Mouse (Mus musculus) c-Kit-positive CD71-positive TER-119-positive erythroid progenitor cells, embryonic 14.5 days (primary cell): ENCODE data around the gene Map3k10.

Source experiments
- DNase-seq: peaks from one replicate; pipeline ENCODE4 v3.0.0-alpha.2; 2013; ENCODE audit warnings: low spot score

Map3k10 gene

DNA sequence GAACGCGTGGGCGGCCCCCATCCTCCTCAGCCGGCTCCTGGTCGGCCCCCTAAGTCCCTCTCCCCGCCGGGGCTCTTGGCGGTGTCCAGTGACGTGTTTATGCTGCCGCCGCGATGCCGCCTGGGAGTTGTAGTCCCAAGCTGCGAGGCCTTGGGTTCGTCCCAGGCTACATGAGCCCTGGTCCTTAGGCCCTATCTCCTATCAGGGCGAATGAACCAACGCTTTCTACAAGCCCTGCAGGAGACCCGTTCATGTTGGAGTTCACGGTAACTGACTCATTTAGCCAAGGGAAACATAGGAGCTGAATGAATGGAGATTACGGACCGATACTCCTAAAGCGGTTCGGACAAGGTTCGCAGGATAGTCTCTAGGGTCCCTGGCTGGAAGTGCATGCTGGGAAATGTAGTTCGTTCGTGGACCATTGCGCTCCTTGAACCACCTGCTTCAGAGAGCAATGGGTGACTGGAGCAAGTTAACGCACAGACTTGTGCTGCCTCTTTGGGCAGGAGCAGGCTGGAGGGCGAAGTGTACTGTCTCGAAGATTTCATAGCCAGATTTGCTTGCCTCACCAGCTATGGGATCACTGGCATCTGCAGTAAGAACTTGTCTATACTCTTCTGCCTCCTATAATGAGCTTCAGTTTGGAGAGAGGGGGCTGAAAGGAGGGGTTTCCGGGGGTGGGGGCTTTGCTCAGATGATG lies at the start of gene Map3k10:
Gene Map3k10, minus strand, starts transcription at position 77 of the 700 bp plus-strand sequence.
- peak; percentile 87 for DNase-seq

GRCm38 (mm10) chr7:27721951-27722350 lies 47.6 kb upstream of the Map3k10 start:
- no peak for DNase-seq

- DNase-seq = no peak
Measured at GRCm38 (mm10) chr7:27710402-27710801, 36.0 kb upstream of the Map3k10 start.

DNA sequence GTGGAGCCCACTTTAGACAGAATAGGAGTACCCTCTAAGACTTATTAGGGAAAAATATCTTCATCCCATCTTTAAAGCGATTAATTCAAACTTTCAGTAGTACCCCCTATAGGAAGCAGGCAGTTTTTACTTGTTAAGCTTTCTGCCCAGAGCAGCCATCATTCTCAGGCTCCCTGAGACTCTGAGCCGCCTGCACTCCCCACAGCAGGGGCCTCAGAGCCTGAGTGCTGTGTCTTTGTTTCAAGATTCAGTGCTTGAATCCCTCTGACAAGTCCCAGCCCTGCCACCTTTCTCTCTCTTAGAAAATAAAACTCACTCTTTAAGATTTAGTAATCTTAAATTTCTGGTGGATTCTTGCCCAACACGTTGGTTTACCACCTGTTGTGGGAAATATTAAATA lies 22.3 kb upstream of the Map3k10 start:
- DNase-seq = no peak

- peak; percentile 45 for DNase-seq
Measured at GRCm38 (mm10) chr7:27691076-27691475, 16.7 kb upstream of the Map3k10 start.

DNA sequence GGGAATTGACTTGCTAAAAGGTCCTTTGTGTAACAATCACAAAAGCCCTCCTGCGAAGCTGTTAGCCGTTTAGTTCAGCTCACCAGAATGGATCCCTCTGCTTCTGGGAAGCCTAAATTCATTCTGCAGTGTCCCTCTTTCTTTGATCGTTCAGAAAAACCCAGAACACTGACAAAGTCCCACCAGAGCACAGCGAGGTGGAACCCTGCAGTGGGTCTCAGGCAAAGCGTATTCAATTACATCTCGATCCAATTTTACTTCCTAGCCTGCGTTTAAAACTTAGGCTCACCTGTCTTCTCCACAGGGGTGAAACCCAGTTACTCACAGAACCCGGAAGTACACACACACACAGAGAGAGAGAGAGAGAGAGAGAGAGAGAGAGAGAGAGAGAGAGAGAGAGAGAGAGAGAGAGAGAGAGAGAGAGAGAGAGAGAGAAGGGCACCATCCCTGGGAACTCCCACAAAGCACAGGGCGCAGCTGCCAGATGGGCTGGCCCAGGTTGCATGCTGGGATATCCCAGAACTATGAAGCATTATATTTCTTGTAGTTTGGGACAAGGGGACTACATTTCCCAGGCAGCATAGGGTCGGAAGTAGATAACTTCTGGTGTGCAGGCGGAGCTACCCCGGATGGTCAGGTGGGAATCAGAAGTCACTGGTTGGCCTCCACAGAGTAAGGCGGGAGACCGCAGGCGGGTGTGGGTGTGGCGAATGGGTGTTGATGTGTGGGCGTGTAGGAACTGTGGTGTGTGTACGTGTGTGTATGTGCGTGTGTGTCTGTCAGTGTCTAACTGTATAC lies 14.6 kb upstream of the Map3k10 start, which contains the start of gene Zfp607b:
Gene Zfp607b, plus strand, starts transcription at position 526 of the 798 bp plus-strand sequence.
- peak; percentile 92 for DNase-seq

- no peak for DNase-seq
Measured at GRCm38 (mm10) chr7:27688246-27688788, 13.9 kb upstream of the Map3k10 start.

- no peak for DNase-seq
Measured at GRCm38 (mm10) chr7:27687836-27688235, 13.4 kb upstream of the Map3k10 start.

DNA sequence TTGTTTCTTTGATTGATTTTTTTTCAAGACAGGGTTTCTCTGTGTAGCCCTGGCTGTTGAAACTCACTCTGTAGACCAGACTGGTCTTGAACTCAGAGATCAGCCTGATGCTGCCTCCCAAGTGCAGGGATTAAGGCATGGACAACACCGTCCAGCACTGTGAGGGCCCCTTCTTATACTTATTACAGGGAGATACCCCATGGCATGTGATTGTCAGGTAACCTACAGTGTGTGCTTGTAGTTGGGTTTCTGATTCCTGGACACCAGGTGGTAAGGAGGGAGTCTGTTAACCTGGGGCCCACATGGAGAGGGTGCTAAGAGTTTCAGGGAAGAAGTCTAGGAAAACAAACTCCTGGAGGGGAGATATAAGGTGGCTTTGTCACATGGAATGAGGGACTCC lies 12.6 kb upstream of the Map3k10 start:
- DNase-seq = no peak

DNA sequence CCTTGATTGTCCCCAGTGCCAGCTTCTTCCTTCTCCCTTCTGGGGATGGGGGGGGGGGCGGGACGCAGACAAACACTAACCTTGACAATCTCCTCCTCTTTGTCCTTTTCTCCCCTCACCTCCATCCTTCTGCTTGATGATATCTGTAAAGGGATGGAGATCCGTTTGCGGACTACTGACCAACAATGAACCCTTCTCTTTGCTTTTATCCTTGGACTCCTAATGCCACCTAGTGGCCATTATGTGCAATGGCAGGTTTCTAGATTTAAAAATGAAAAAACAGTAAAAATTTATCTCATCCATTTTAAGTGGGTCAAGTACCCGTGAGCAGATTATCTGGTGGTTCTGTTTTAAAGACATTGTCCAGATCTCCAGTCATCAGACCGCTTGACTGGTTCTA lies 11.3 kb upstream of the Map3k10 start:
- DNase-seq = peak; percentile 37

DNA sequence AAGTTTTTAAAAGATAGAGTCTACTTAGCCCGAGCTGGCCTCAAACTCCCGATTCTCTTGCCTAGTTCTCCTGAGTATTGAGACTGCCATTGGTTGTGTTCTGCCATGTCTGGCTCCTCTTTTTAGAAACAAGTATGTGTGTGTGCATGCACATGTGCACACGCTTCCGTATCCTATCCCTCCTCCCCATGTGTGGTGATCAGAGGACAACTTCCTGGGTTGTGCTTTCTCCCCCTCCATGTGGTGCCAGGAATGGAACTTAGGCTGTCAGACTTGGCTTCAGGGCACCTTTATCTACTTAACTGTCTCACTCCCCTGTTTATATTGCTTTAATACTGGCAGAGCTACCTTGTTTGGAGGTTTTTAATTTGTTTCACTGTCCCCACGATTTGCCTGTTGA lies 10.8 kb upstream of the Map3k10 start:
- no peak for DNase-seq

DNA sequence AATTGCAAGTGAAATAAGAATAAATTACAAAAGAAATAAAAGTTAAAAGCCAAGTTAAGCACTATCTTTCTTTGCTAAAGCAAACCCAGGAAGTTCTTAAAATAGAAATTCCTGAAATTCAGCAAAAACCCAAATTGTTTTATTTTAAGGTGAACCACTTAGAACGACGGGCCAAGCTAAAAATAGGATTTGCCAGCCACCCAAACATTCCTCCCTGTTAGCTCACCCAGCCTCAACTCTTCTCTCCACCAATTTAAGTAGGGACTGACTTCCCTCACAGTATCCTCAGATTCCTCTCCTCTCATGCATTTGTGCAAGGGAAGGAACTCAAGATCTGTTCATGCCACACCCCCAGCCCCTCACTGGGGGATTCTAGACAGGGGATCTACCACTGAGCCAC lies 8.8 kb upstream of the Map3k10 start:
- no peak for DNase-seq

GRCm38 (mm10) chr7:27675222-27675612 lies 819 bp upstream of the Map3k10 start:
- DNase-seq = no peak

DNA sequence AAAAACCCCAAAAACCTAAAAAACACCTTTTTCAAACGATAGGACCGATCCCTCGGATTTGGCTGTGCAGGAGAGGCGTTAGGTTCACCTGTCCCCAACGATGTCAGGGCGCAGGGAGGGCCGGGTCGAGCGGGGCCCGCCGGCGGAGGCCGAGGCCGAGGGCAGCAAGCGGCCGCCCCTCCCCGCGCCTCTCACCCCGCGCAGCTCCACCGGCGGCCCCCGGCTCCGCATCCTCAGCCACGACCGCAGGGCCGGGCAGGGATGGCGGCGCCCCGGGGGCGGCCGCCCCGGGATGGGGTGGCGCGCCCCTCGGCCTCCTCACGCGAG lies 240 bp downstream of the Map3k10 start:
- no peak for DNase-seq

- no peak for DNase-seq
Measured at GRCm38 (mm10) chr7:27673575-27674131, 745 bp downstream of the Map3k10 start.

DNA sequence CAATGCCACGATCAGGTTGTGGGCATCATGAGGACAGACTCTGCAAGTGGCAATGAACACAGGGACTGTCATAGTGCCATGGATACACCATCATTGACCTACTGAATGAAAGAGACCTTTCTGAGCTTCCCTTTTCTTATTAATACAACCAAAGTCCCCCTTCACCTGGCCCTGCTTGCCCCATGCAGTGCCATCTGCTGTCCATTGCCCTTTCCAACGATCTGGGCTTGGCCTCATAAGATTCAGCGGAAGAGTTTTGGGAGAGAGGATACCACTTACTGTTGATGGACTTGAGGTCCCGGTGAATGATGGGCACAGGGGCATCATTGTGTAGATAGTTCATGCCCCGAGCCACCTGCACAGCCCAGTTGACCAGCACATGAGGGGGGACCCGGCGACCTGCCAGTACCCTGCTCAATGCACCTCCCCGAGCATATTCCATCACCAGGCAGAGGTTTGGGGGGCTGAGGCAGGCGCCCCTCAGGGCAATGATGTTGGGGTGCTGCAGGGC lies 1.3 kb downstream of the Map3k10 start:
- no peak for DNase-seq

GRCm38 (mm10) chr7:27662038-27662437 lies 12.4 kb downstream of the Map3k10 start:
- DNase-seq = no peak

- DNase-seq = peak; percentile 50
Measured at GRCm38 (mm10) chr7:27658712-27659663, 15.4 kb downstream of the Map3k10 start.

- no peak for DNase-seq
Measured at GRCm38 (mm10) chr7:27657824-27658395, 16.5 kb downstream of the Map3k10 start.

GRCm38 (mm10) chr7:27656600-27656999 lies 17.8 kb downstream of the Map3k10 start:
- DNase-seq = no peak

GRCm38 (mm10) chr7:27655545-27655944 lies 18.9 kb downstream of the Map3k10 start:
- DNase-seq = no peak
